Mouse (Mus musculus) heart, embryonic 14.5 days (tissue): ENCODE measurements at regions not wholly inside any gene's neighbourhood (a gene's known extent, or its start where the extent isn't known, plus 50 kb on each side); places are given as distances from the start of the nearest gene placed in this dataset.

Experiments
- ATAC-seq: fragments of 200-750 bp; cut with Nextera tagmentation; 2 replicates; pipeline ENCODE4 v1.8.0; 2017; ENCODE audit warnings: low read depth, moderate TSS enrichment; ENCODE audit not compliant: insufficient number of reproducible peaks, insufficient read depth, low FRiP score
- H3K27ac ChIP-seq, 2 experiments: fragments of 200-500 bp in 1 of 2; fragments of 300-500 bp in 1 of 2; sonication (generic) in 1 of 2; replicated peaks in 1 of 2; 2 replicates each; pipeline ENCODE4 v1.5.1; 2012 to 2014; ENCODE audit warnings: low read depth in 2 of 2, low read length in 2 of 2, control low read depth in 1 of 2, mild to moderate bottlenecking in 1 of 2, mixed read lengths in 1 of 2; ENCODE audit not compliant: control insufficient read depth in 1 of 2, insufficient read depth in 1 of 2
- H3K27me3 ChIP-seq: fragments of 300-500 bp; sonication (generic); 2 replicates; pipeline ENCODE4 v1.6.1; 2014; ENCODE audit warnings: mild to moderate bottlenecking, low read length, control low read depth; ENCODE audit not compliant: control insufficient read depth, insufficient read depth
- H3K36me3 ChIP-seq: fragments of 300-500 bp; sonication (generic); 2 replicates; pipeline ENCODE4 v1.6.1; 2014; ENCODE audit warnings: mild to moderate bottlenecking, control low read depth, low read length, mixed read lengths; ENCODE audit not compliant: control insufficient read depth, insufficient read depth
- H3K4me1 ChIP-seq, 2 experiments: fragments of 200-500 bp in 1 of 2; fragments of 300-500 bp in 1 of 2; sonication (generic) in 1 of 2; 2 replicates each; pipeline ENCODE4 v1.6.1; 2012 to 2014; ENCODE audit warnings: low read length in 2 of 2, control low read depth in 1 of 2, mixed read lengths in 1 of 2; ENCODE audit not compliant: control insufficient read depth in 2 of 2, insufficient read depth in 2 of 2
- H3K4me2 ChIP-seq: fragments of 300-500 bp; sonication (generic); 2 replicates; pipeline ENCODE4 v1.6.1; 2014; ENCODE audit warnings: mild to moderate bottlenecking, low read length
- H3K4me3 ChIP-seq, 2 experiments: fragments of 200-500 bp in 1 of 2; fragments of 300-500 bp in 1 of 2; sonication (generic) in 1 of 2; 2 replicates each; pipeline ENCODE4 v1.5.1; 2012 to 2014; ENCODE audit warnings: low read length in 2 of 2, mild to moderate bottlenecking in 2 of 2, control low read depth in 1 of 2, low read depth in 1 of 2, moderate library complexity in 1 of 2; ENCODE audit not compliant: control insufficient read depth in 1 of 2, insufficient read depth in 1 of 2
- H3K9ac ChIP-seq: fragments of 300-500 bp; sonication (generic); 2 replicates; pipeline ENCODE4 v1.6.1; 2014; ENCODE audit warnings: mild to moderate bottlenecking, low read length
- H3K9me3 ChIP-seq: fragments of 300-500 bp; sonication (generic); 2 replicates; pipeline ENCODE4 v1.6.1; 2016; ENCODE audit warnings: low read length, control low read depth; ENCODE audit not compliant: control insufficient read depth
- WGBS: fragments of 180-500 bp; shearing (Covaris S2); extraction: QIAGEN DNeasy Blood & Tissue Kit; methylation state at CpG from one replicate; pipeline ENCODE4 v1.1.7; 2014; 5-methylcytosine and 5-hydroxymethylcytosine counted together

DNA sequence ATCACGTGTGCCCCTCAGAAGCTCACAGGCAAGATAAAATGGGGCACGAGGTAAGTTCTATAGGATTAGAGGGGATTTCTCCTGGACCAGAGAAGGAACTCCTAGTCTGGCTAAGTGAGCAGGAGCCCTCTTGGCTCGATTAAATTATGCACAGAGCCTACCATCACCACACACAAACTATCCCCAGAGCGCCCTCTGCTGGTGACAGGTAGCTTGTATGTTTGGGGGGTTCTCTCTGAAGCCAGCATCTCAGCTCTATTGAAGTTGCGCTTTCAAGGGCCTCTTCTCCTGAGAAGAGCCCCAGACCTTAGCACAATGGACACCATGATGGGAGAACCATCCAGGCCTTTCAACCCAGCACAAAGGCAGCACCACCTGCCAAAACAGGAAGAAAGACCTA, 219.6 kb downstream of the Agtpbp1 start:
- no peak overlapping the region for H3K9ac ChIP-seq
- 38% methylated on average over 5 of the region's 5 CpGs for WGBS
- no peaks in the 10 kb centered on the region for H3K27me3 ChIP-seq
- H3K27ac ChIP-seq, result no peak overlapping the region
- H3K9me3 ChIP-seq, result no peaks in the 10 kb centered on the region
- peaks cover 6 to 8% of the 10 kb centered on the region in 2 experiments for H3K4me1 ChIP-seq
- H3K36me3 ChIP-seq, result no peaks in the 10 kb centered on the region
- no peak overlapping the region for H3K4me2 ChIP-seq
- no peak overlapping the region for H3K4me3 ChIP-seq
- ATAC-seq, result no peak

GRCm38 (mm10) chr13:59363428-59363827, 221.6 kb downstream of the Agtpbp1 start:
- H3K9ac ChIP-seq, result no peak overlapping the region
- ATAC-seq, result no peak

DNA sequence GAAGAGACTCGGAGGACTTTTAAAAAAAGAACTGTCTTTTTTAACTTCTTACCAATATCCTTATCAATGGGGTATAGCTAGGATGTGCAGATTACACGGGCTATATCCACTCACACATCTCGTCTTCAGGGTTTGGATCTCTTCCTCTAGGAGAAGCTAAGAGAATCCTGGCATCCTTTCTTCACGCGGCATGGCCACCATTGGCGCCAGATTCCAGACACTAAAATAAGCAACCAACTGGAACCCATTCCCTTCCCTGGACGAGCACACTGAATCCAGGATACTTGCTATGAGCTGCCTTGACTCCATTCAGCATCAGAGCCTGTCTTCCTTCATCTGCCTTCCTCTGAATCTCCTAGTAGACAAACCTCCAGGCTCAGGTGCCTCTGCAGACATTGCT, 223.7 kb downstream of the Agtpbp1 start:
- Histone ChIP-seq H3K9me3 (no peaks in the 10 kb centered on the region), H3K4me3 (no peak overlapping the region), H3K9ac (no peak overlapping the region), H3K27ac (no peak overlapping the region), H3K4me1 (no peaks in the 10 kb centered on the region), H3K4me2 (no peak overlapping the region), H3K27me3 (no peaks in the 10 kb centered on the region), H3K36me3 (no peaks in the 10 kb centered on the region)
- ATAC-seq, result no peak
- WGBS, result 72% methylated on average over 7 of the region's 7 CpGs

More at GRCm38 (mm10) chr13:59363428-59363827, 221.6 kb downstream of the Agtpbp1 start:
- Histone ChIP-seq H3K9me3 (no peaks in the 10 kb centered on the region), H3K27ac (no peak overlapping the region), H3K36me3 (no peaks in the 10 kb centered on the region), H3K27me3 (no peaks in the 10 kb centered on the region), H3K4me3 (no peak overlapping the region), H3K4me1 (no peaks in the 10 kb centered on the region), H3K4me2 (no peak overlapping the region)
- 67% methylated on average over 10 of the region's 10 CpGs for WGBS

GRCm38 (mm10) chr13:59360026-59360425, 225.0 kb downstream of the Agtpbp1 start:
- WGBS, result 89% methylated on average over 3 of the region's 3 CpGs
- ATAC-seq, result no peak

DNA sequence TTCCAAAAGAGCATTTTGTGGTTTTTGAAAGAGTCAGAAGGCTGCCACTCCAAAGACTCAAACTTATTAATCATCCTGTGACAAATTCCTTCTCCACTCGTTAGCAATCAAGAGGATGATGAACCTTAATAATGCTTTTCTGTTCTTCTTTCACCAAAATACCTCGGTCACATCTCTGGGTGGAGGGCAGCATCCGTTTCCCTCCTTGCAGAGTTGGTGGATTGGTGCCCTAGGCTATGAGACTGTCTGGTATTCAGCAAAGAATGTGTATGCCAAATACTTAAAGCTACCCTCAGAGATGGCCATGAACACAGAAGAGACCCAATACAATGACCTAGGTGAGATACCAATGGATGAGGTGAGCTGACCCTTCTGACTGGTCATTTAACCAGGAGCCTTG, 226.6 kb downstream of the Agtpbp1 start:
- Histone ChIP-seq H3K27ac (no peak overlapping the region), H3K9ac (no peak overlapping the region), H3K4me3 (no peak overlapping the region), H3K4me2 (no peak overlapping the region), H3K27me3 (no peaks in the 10 kb centered on the region), H3K36me3 (no peaks in the 10 kb centered on the region), H3K4me1 (no peaks in the 10 kb centered on the region), H3K9me3 (no peaks in the 10 kb centered on the region)
- no peak for ATAC-seq
- 70% methylated on average over 3 of the region's 3 CpGs for WGBS

More at GRCm38 (mm10) chr13:59360026-59360425, 225.0 kb downstream of the Agtpbp1 start:
- Histone ChIP-seq H3K36me3 (no peaks in the 10 kb centered on the region), H3K9ac (no peak overlapping the region), H3K4me3 (no peak overlapping the region), H3K9me3 (no peaks in the 10 kb centered on the region), H3K4me2 (no peak overlapping the region), H3K4me1 (no peaks in the 10 kb centered on the region), H3K27me3 (no peaks in the 10 kb centered on the region), H3K27ac (no peak overlapping the region)

DNA sequence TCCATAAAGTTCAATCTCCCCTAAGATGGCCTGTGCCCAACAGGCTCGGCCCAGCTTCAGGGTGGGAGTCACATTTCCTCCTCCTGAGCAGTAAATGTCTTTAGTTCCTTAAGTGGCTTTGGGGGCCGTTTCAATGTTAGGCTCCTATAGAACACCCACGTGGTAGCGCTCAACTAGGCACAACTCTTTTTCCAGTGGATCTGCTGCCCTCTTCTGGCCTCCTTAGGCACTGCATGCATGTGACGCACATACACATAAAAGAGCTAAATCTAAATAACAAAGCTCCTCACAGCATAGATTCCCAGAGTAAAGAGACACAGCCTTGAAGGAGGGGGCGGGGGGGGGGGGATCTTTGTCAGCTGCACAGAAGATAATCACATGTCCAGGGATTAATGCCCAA, 233.6 kb downstream of the Agtpbp1 start:
- Histone ChIP-seq H3K9me3 (peaks cover 9% of the 10 kb centered on the region; the same call in 1 of the 2 replicates), H3K4me2 (no peak overlapping the region), H3K9ac (no peak overlapping the region), H3K27ac (no peak overlapping the region), H3K36me3 (no peaks in the 10 kb centered on the region), H3K4me1 (no peaks in the 10 kb centered on the region), H3K27me3 (no peaks in the 10 kb centered on the region), H3K4me3 (no peak overlapping the region)
- 62% methylated on average over 6 of the region's 6 CpGs for WGBS
- ATAC-seq, result no peak

- Histone ChIP-seq H3K4me3 (no peak overlapping the region), H3K27me3 (no peaks in the 10 kb centered on the region), H3K4me1 (no peaks in the 10 kb centered on the region), H3K4me2 (no peak overlapping the region), H3K27ac (no peak overlapping the region), H3K9ac (no peak overlapping the region), H3K36me3 (no peaks in the 10 kb centered on the region), H3K9me3 (peaks cover 9% of the 10 kb centered on the region; the same call in 1 of the 2 replicates)
- WGBS, result 75% methylated on average over 7 of the region's 7 CpGs
- ATAC-seq, result no peak
These were observed 234.3 kb downstream of the Agtpbp1 start for GRCm38 (mm10) chr13:59350613-59351150.

- H3K4me1 ChIP-seq, result no peaks in the 10 kb centered on the region
- no peak overlapping the region for H3K4me2 ChIP-seq
- H3K9ac ChIP-seq, result no peak overlapping the region
- peaks cover 9% of the 10 kb centered on the region; the same call in 1 of the 2 replicates for H3K9me3 ChIP-seq
- no peak for ATAC-seq
- H3K4me3 ChIP-seq, result no peak overlapping the region
- no peaks in the 10 kb centered on the region for H3K27me3 ChIP-seq
- H3K27ac ChIP-seq, result no peak overlapping the region
- H3K36me3 ChIP-seq, result no peaks in the 10 kb centered on the region
These were observed 236.5 kb downstream of the Agtpbp1 start for GRCm38 (mm10) chr13:59348510-59348909.
